Mouse (Mus musculus) forebrain, embryonic 15.5 days (tissue): Measurements from ENCODE around the gene Tmem234. TPM values are rescaled to one million over a fixed set of nuclear protein-coding genes. Genes with fewer than 3 reads are reported as not detected.
"Not testable (repeated sequence)": the region's sequence is repeated elsewhere in the genome, so short reads cannot be mapped to it uniquely, and the experiment has no call there.

Experiments used
- ATAC-seq: fragments of 200-750 bp; cut with Nextera tagmentation; replicated peaks from 2 replicates; pipeline ENCODE4 v1.8.0; 2017; ENCODE audit warnings: mild to moderate bottlenecking, moderate TSS enrichment, moderate library complexity
- H3K27ac ChIP-seq: fragments of 300-500 bp; sonication (generic); replicated peaks from 2 replicates; pipeline ENCODE4 v1.5.1; 2015; ENCODE audit warnings: mild to moderate bottlenecking, inconsistent platforms
- H3K27me3 ChIP-seq: fragments of 300-500 bp; sonication (generic); 2 replicates; pipeline ENCODE4 v1.6.1; 2015; ENCODE audit warnings: inconsistent platforms
- H3K36me3 ChIP-seq: fragments of 300-500 bp; sonication (generic); 2 replicates; pipeline ENCODE4 v1.6.1; 2015; ENCODE audit warnings: mild to moderate bottlenecking, inconsistent platforms
- H3K4me1 ChIP-seq: fragments of 300-500 bp; sonication (generic); 2 replicates; pipeline ENCODE4 v1.6.1; 2015; ENCODE audit warnings: inconsistent platforms
- H3K4me2 ChIP-seq: fragments of 300-500 bp; sonication (generic); replicated peaks from 2 replicates; pipeline ENCODE4 v1.6.1; 2015; ENCODE audit warnings: mild to moderate bottlenecking, inconsistent platforms
- H3K4me3 ChIP-seq: fragments of 300-500 bp; sonication (generic); 2 replicates; pipeline ENCODE4 v1.5.1; 2015; ENCODE audit warnings: mild to moderate bottlenecking, inconsistent platforms
- H3K9ac ChIP-seq: fragments of 300-500 bp; sonication (generic); replicated peaks from 2 replicates; pipeline ENCODE4 v1.6.1; 2015; ENCODE audit warnings: mild to moderate bottlenecking, inconsistent platforms
- H3K9me3 ChIP-seq: fragments of 300-500 bp; sonication (generic); 2 replicates; pipeline ENCODE4 v1.6.1; 2016; ENCODE audit warnings: inconsistent platforms
- WGBS: fragments of 180-500 bp; shearing (Covaris S2); methylation state at CpG from one replicate; pipeline ENCODE4 v1.1.7; 2015; ENCODE audit warnings: mixed read lengths; 5-methylcytosine and 5-hydroxymethylcytosine counted together
- polyA plus RNA-seq: library from polyadenylated mRNA; unstranded; fragments of >200 nt; fragmentation: Nextera tagmentation; extraction: Ambion mirVana; gene quantifications from 2 replicates; pipeline ENCODE4 v1.2.1, GENCODE M21; 2015

Gene Tmem234
- 160 and 165 TPM in 2 replicates for polyA plus RNA-seq

GRCm38 (mm10) chr4:129600233-129601158, at the start of gene Tmem234, which contains the start of gene Eif3i:
Gene Tmem234, plus strand, starts transcription at chr4:129600668.
Gene Eif3i, minus strand, starts transcription at chr4:129600648.
- H3K36me3 ChIP-seq = peaks cover 30% of the 10 kb centered on the region

DNA sequence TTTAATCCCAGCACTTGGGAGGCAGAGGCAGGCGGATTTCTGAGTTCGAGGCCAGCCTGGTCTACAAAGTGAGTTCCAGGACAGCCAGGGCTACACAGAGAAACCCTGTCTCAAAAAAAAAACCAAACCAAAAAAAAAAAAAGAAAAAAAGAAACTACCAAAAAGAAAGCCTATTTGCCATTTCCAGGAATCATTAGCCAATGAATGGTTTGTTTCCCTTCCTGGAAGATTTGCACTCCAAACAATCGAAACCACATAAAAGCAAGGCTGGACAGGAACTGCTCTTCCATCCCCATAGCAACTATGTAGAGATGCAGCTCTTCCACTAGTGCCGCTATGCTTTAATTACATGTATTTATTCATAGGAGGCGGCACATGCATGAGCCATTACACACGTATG, 46.0 kb upstream of the Tmem234 start:
- H3K9ac ChIP-seq, H3K36me3 ChIP-seq, ATAC-seq, H3K4me2 ChIP-seq, H3K9me3 ChIP-seq, H3K27me3 ChIP-seq, H3K4me3 ChIP-seq, H3K27ac ChIP-seq: not testable (repeated sequence)
- WGBS = 74% methylated on average over 6 of the region's 6 CpGs
- H3K4me1 ChIP-seq = peaks cover 12% of the 10 kb centered on the region

More at GRCm38 (mm10) chr4:129600233-129601158, at the start of gene Tmem234, which contains the start of gene Eif3i:
- peaks cover 34% of the 10 kb centered on the region for H3K4me1 ChIP-seq
- H3K27me3 ChIP-seq = no peaks in the 10 kb centered on the region
- H3K9ac ChIP-seq = peak within 1 kb of the TSS; percentile 84
- ATAC-seq = peak; percentile 95
- no peaks in the 10 kb centered on the region for H3K9me3 ChIP-seq
- under 1% methylated on average over 74 of the region's 74 CpGs for WGBS
- peak within 1 kb of the TSS; percentile 76 for H3K4me2 ChIP-seq
- H3K27ac ChIP-seq = peak within 1 kb of the TSS; percentile 70
- peak within 1 kb of the TSS; percentile 83 for H3K4me3 ChIP-seq

DNA sequence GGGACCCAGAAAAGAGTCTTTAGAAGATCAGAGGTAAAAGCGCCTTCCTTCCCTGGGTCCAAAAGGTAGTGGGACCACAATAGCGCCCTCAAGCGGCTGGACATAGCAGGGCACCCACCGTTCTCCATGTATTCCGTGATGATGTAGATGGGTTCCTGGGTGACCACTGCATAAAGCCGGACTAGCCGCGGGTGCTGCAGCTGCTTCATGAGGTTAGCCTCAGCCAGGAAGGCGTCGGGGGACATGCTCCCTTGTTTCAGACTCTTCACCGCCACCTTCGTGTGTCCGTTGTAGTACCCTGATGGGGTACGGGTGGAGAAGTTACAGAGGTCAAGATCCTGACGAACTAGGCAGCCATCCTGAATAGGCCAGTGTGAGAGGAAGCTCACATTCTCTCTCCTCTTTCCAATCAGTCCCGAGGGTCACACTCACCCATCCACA, 45.0 kb upstream of the Tmem234 start:
- H3K4me2 ChIP-seq = peak overlapping the region; percentile 69
- H3K27ac ChIP-seq = peak overlapping the region; percentile 35; the same call in 1 of the 2 replicates
- peaks cover 12% of the 10 kb centered on the region for H3K4me1 ChIP-seq
- H3K27me3 ChIP-seq = no peaks in the 10 kb centered on the region
- H3K36me3 ChIP-seq = no peaks in the 10 kb centered on the region
- ATAC-seq = peak; percentile 29; the same call in 1 of the 2 replicates
- 4% methylated on average over 16 of the region's 16 CpGs for WGBS
- H3K9me3 ChIP-seq = no peaks in the 10 kb centered on the region
- H3K4me3 ChIP-seq = peak overlapping the region; percentile 47
- peak overlapping the region; percentile 53 for H3K9ac ChIP-seq

DNA sequence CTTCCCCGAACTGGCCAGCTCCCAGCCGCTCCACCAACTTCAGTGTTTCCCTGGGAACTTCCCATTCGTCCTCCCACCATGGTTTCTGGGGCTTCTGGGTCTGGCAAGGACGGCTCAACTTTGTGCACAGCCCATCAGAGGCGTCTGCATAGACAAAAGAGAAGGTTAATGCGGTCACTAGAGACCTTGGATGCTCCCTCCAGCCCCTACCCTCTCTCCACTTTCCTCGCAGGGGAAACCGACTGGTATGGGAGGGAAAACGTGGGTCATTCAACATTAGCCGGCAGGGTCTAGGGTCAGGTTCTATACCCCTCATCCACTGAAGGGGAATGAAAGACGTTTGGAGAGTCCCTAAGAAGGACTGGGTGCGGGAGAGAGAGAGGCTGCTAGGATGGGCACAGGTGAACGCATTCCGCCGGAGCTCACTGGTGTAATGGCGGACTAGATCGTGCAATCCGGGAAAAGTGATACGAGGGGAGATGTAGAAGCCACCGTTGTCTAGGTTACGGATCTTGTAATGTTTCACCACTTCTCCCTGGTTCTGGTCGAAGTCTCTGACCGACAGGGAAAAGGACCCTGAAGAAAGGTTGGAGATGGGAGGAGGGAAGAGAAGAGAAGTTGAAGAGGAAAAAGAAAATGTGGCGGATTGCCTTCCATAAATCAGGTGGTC, 44.5 kb upstream of the Tmem234 start:
- Histone ChIP-seq H3K9ac (peak overlapping the region; percentile 53), H3K27ac (peak overlapping the region; percentile 35), H3K36me3 (no peaks in the 10 kb centered on the region), H3K27me3 (no peaks in the 10 kb centered on the region), H3K9me3 (no peaks in the 10 kb centered on the region), H3K4me1 (peaks cover 12% of the 10 kb centered on the region), H3K4me3 (peak overlapping the region; percentile 47), H3K4me2 (peak overlapping the region; percentile 69)
- peak; percentile 69 for ATAC-seq
- under 1% methylated on average over 24 of the region's 24 CpGs for WGBS

DNA sequence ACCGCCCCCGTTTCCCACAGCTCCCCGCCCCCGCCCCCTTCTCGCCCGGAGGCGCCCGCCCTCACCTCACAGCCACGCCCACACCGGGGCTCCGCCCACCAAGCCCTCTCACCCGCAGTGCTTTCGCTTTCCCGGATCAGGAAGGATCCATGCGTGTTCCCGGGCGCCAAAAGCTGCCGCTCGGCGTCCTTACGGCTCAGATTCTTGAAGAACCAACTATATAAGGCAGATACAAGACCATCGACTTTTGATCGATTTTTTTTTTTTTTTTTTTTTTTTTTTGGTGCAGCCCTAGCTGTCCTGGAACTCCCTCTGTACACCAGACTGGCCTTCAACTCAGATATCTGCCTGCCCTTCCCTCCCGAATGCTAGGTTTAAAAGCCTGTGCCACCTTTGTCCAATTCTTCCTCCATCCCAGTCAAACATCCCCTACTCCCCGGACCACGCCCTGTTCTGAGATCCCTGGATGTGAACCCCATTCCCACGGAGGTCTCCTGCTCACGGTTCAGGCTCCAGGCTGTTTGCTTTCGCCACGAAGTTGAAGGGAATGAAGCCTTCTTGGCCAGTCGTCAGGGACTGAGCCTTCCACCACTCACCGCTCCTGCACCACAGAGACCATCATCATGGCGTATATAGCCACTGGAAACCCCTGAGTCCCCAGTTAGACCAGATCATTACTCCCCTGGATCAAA, 43.8 kb upstream of the Tmem234 start:
- peak overlapping the region; percentile 53 for H3K9ac ChIP-seq
- peaks cover 12% of the 10 kb centered on the region for H3K4me1 ChIP-seq
- no peaks in the 10 kb centered on the region for H3K27me3 ChIP-seq
- peak overlapping the region; percentile 47 for H3K4me3 ChIP-seq
- ATAC-seq = peak; percentile 85
- H3K36me3 ChIP-seq = no peaks in the 10 kb centered on the region
- H3K27ac ChIP-seq = peak overlapping the region; percentile 46; the same call in 1 of the 2 replicates
- no peaks in the 10 kb centered on the region for H3K9me3 ChIP-seq
- 8% methylated on average over 33 of the region's 33 CpGs for WGBS
- H3K4me2 ChIP-seq = peak overlapping the region; percentile 69

GRCm38 (mm10) chr4:129557256-129557808, 43.1 kb upstream of the Tmem234 start:
- H3K9ac ChIP-seq = peak overlapping the region; percentile 53; the same call in 1 of the 2 replicates
- whole genome bisulfite sequencing = 81% methylated on average over 9 of the region's 9 CpGs
- no peak overlapping the region for H3K27ac ChIP-seq

GRCm38 (mm10) chr4:129558321-129558955, 42.0 kb upstream of the Tmem234 start:
- H3K36me3 ChIP-seq = no peaks in the 10 kb centered on the region
- ATAC-seq = no peak
- peaks cover 12% of the 10 kb centered on the region for H3K4me1 ChIP-seq
- no peaks in the 10 kb centered on the region for H3K9me3 ChIP-seq
- WGBS = 88% methylated on average over 12 of the region's 12 CpGs
- no peak overlapping the region for H3K4me2 ChIP-seq
- H3K4me3 ChIP-seq = no peak overlapping the region
- no peak overlapping the region for H3K9ac ChIP-seq
- H3K27ac ChIP-seq = no peak overlapping the region
- H3K27me3 ChIP-seq = no peaks in the 10 kb centered on the region

More at GRCm38 (mm10) chr4:129557256-129557808, 43.1 kb upstream of the Tmem234 start:
- Histone ChIP-seq H3K4me2 (peak overlapping the region; percentile 69; the same call in 1 of the 2 replicates), H3K4me1 (peaks cover 12% of the 10 kb centered on the region), H3K36me3 (no peaks in the 10 kb centered on the region), H3K27me3 (no peaks in the 10 kb centered on the region), H3K9me3 (no peaks in the 10 kb centered on the region), H3K4me3 (no peak overlapping the region)
- no peak for ATAC-seq

- H3K4me1 ChIP-seq = peaks cover 5% of the 10 kb centered on the region
- no peak overlapping the region for H3K4me2 ChIP-seq
- 94% methylated on average over 5 of the region's 5 CpGs for WGBS
- no peak overlapping the region for H3K4me3 ChIP-seq
- H3K36me3 ChIP-seq = no peaks in the 10 kb centered on the region
- H3K9me3 ChIP-seq = no peaks in the 10 kb centered on the region
- H3K9ac ChIP-seq = no peak overlapping the region
- H3K27ac ChIP-seq = no peak overlapping the region
- no peak for ATAC-seq
- no peaks in the 10 kb centered on the region for H3K27me3 ChIP-seq
These were observed 39.3 kb upstream of the Tmem234 start for GRCm38 (mm10) chr4:129561184-129561583.

GRCm38 (mm10) chr4:129563718-129564117, 36.8 kb upstream of the Tmem234 start:
- H3K36me3 ChIP-seq = no peaks in the 10 kb centered on the region
- H3K4me3 ChIP-seq = no peak overlapping the region
- H3K4me2 ChIP-seq = no peak overlapping the region
- H3K27me3 ChIP-seq = no peaks in the 10 kb centered on the region
- H3K9me3 ChIP-seq = no peaks in the 10 kb centered on the region
- WGBS = 82% methylated on average over 8 of the region's 8 CpGs
- H3K9ac ChIP-seq = no peak overlapping the region
- no peak overlapping the region for H3K27ac ChIP-seq
- no peak for ATAC-seq
- H3K4me1 ChIP-seq = no peaks in the 10 kb centered on the region

DNA sequence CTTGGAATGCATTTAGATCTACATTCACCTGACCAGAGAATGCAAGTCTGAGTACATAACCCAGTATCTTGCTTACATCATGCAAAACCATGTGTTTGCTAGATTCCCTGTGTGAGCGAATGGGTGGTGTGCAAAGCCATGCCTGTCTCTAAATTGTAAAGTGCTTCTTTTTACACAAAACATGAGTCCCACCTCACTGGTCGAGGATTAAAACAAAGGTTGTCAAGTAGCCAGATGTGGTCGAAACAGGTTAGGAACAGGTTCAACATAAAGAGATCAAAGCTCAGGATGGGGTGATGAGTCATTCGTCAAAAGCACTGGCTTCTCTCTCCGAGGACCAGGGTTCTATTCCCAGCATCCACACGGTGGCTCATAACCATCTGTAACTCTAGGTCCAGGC, 35.3 kb upstream of the Tmem234 start:
- Histone ChIP-seq H3K9me3 (no peaks in the 10 kb centered on the region), H3K27ac (no peak overlapping the region), H3K4me2 (no peak overlapping the region), H3K27me3 (no peaks in the 10 kb centered on the region), H3K9ac (no peak overlapping the region), H3K36me3 (no peaks in the 10 kb centered on the region), H3K4me3 (no peak overlapping the region), H3K4me1 (no peaks in the 10 kb centered on the region)
- 86% methylated on average over 6 of the region's 6 CpGs for WGBS
- ATAC-seq = no peak

GRCm38 (mm10) chr4:129568366-129568765, 32.1 kb upstream of the Tmem234 start:
- WGBS = 90% methylated on average over 7 of the region's 7 CpGs
- Histone ChIP-seq H3K27me3 (no peaks in the 10 kb centered on the region), H3K4me3 (no peak overlapping the region), H3K9ac (no peak overlapping the region), H3K4me2 (no peak overlapping the region), H3K27ac (no peak overlapping the region), H3K9me3 (no peaks in the 10 kb centered on the region), H3K4me1 (no peaks in the 10 kb centered on the region), H3K36me3 (no peaks in the 10 kb centered on the region)
- ATAC-seq = no peak
